Mouse (Mus musculus) thymus, adult 2 months (tissue): Measurements from ENCODE around the gene Aox4.

ENCODE experiments used
- CTCF ChIP-seq: fragments of 200-500 bp; IDR thresholded peaks from 2 replicates; pipeline ENCODE4 v1.5.1; 2012; ENCODE audit warnings: mild to moderate bottlenecking, control low read depth, low read length, moderate library complexity, borderline replicate concordance; ENCODE audit not compliant: control insufficient read depth, poor library complexity, insufficient read depth; ENCODE audit errors: extremely low read depth
- POLR2A ChIP-seq: fragments of 200-500 bp; IDR thresholded peaks from 2 replicates; pipeline ENCODE4 v1.6.1; 2012; ENCODE audit warnings: mild to moderate bottlenecking, low read length, control low read depth, moderate library complexity; ENCODE audit not compliant: control insufficient read depth, poor library complexity, insufficient read depth; ENCODE audit errors: extremely low read depth

- TF ChIP-seq CTCF (no peak), POLR2A (no peak)
Observed at GRCm38 (mm10) chr1:58244487-58244886, 34.3 kb downstream of the Aox4 start.
